Mouse (Mus musculus): Measurements from ENCODE around the gene Fry. TPM values are rescaled to one million over a fixed set of nuclear protein-coding genes. Genes with fewer than 3 reads are reported as not detected.
A peak's percentile ranks its signal among the peaks of the same experiment; 100 is the strongest.

The Fry gene
- polyA plus RNA-seq, 1 experiment from 2014 or later: 32.5 TPM

DNA sequence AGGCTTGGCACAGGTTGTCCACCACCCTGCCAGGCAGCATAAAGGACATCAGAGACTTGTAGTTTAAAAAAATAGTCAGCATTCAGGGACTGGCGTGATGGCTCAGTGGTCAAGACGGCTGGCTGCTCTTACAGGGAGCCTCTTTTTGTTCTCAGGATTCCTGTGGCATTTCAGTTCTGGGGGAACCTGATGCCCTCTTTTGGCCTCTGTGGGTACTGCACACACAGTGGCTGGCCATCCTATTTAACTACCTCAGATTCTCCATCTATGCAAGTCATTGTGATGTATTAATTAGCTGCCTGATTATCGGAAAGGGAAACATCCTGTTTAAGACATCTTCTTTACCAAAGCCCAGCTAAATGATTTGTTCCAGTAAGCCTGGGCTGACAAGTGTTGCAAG lies 128.3 kb downstream of the Fry start:
- Histone ChIP-seq H3K4me2 (no peak overlapping the region), H3K4me1 (ENCODE audit: control insufficient read depth, insufficient read depth, low read length) (no peaks in the 10 kb centered on the region; the same call in 1 of the 2 replicates), H3K27me3 (ENCODE audit: control insufficient read depth, insufficient read depth, low read length) (no peaks in the 10 kb centered on the region), H3K9ac (ENCODE audit: low read depth, low read length) (no peak overlapping the region), H3K4me3 (ENCODE audit: low read depth, low read length) (no peak overlapping the region), H3K36me3 (ENCODE audit: control insufficient read depth, insufficient read depth, low read length) (no peaks in the 10 kb centered on the region), H3K9me3 (replicated peaks; ENCODE audit: control insufficient read depth, low read length) (no peaks in the 10 kb centered on the region), H3K27ac (ENCODE audit: low read depth, low read length) (no peak overlapping the region)
- 73% methylated on average over 3 of the region's 3 CpGs for WGBS (ENCODE audit: insufficient replicate concordance)
- ATAC-seq (replicated peaks; ENCODE audit: insufficient number of reproducible peaks, low FRiP score, low TSS enrichment): no peak

DNA sequence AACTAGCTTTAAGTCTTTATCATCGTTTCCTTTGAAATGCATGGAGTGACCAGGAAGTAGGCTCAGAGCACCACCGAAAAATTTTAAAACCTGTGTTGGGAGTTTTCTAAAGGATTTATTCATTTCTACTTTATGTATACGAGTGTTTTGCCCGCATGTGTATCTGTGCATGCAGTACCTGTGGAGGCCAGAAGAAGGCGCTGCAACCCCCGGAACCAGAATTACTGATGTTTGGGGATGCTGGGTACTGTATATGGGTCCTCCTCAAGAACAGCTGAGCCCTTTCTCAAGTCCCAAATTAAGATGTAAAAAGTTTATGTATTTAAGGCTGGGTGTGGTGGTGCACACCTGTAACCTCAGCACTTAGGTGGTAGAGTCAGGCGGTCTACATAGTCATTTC lies 139.3 kb downstream of the Fry start:
- Histone ChIP-seq H3K9ac (ENCODE audit: low read depth, low read length) (no peak overlapping the region), H3K4me3 (ENCODE audit: low read depth, low read length) (no peak overlapping the region), H3K36me3 (ENCODE audit: control insufficient read depth, insufficient read depth, low read length) (no peaks in the 10 kb centered on the region), H3K4me1 (ENCODE audit: control insufficient read depth, insufficient read depth, low read length) (peaks cover 19% of the 10 kb centered on the region), H3K4me2 (no peak overlapping the region), H3K27me3 (ENCODE audit: control insufficient read depth, insufficient read depth, low read length) (no peaks in the 10 kb centered on the region), H3K9me3 (replicated peaks; ENCODE audit: control insufficient read depth, low read length) (no peaks in the 10 kb centered on the region), H3K27ac (ENCODE audit: low read depth, low read length) (no peak overlapping the region)
- WGBS (ENCODE audit: insufficient replicate concordance): 78% methylated on average over 7 of the region's 7 CpGs
- no peak for ATAC-seq (replicated peaks; ENCODE audit: insufficient number of reproducible peaks, low FRiP score, low TSS enrichment)

- 2% methylated on average over 29 of the region's 29 CpGs for WGBS (ENCODE audit: insufficient replicate concordance)
- ATAC-seq (replicated peaks; ENCODE audit: insufficient number of reproducible peaks, low FRiP score, low TSS enrichment): peak; percentile 66
- Histone ChIP-seq H3K27me3 (ENCODE audit: control insufficient read depth, insufficient read depth, low read length) (no peaks in the 10 kb centered on the region), H3K4me2 (peak overlapping the region; percentile 88), H3K9me3 (replicated peaks; ENCODE audit: control insufficient read depth, low read length) (no peaks in the 10 kb centered on the region), H3K36me3 (ENCODE audit: control insufficient read depth, insufficient read depth, low read length) (no peaks in the 10 kb centered on the region), H3K9ac (ENCODE audit: low read depth, low read length) (peak overlapping the region; percentile 68), H3K4me1 (ENCODE audit: control insufficient read depth, insufficient read depth, low read length) (peaks cover 24% of the 10 kb centered on the region), H3K27ac (ENCODE audit: low read depth, low read length) (peak overlapping the region; percentile 55), H3K4me3 (ENCODE audit: low read depth, low read length) (peak overlapping the region; percentile 60)
Measured at GRCm38 (mm10) chr5:150259191-150260053, 141.0 kb downstream of the Fry start.

- peak overlapping the region; percentile 55 for H3K27ac ChIP-seq (ENCODE audit: low read depth, low read length)
Measured at GRCm38 (mm10) chr5:150260054-150260386, 141.6 kb downstream of the Fry start.

GRCm38 (mm10) chr5:150261361-150261760 lies 142.9 kb downstream of the Fry start:
- Histone ChIP-seq H3K9ac (ENCODE audit: low read depth, low read length) (no peak overlapping the region; the same call in 1 of the 2 replicates), H3K27me3 (ENCODE audit: control insufficient read depth, insufficient read depth, low read length) (no peaks in the 10 kb centered on the region), H3K27ac (ENCODE audit: low read depth, low read length) (no peak overlapping the region), H3K4me3 (ENCODE audit: low read depth, low read length) (peak overlapping the region; percentile 60; the same call in 1 of the 2 replicates), H3K4me1 (ENCODE audit: control insufficient read depth, insufficient read depth, low read length) (peaks cover 22% of the 10 kb centered on the region), H3K9me3 (replicated peaks; ENCODE audit: control insufficient read depth, low read length) (no peaks in the 10 kb centered on the region), H3K36me3 (ENCODE audit: control insufficient read depth, insufficient read depth, low read length) (no peaks in the 10 kb centered on the region), H3K4me2 (peak overlapping the region; percentile 88)
- ATAC-seq (replicated peaks; ENCODE audit: insufficient number of reproducible peaks, low FRiP score, low TSS enrichment): no peak
- 53% methylated on average over 4 of the region's 4 CpGs for WGBS (ENCODE audit: insufficient replicate concordance)

More at GRCm38 (mm10) chr5:150260054-150260386, 141.6 kb downstream of the Fry start:
- Histone ChIP-seq H3K4me3 (ENCODE audit: low read depth, low read length) (peak overlapping the region; percentile 60), H3K9me3 (replicated peaks; ENCODE audit: control insufficient read depth, low read length) (no peaks in the 10 kb centered on the region), H3K9ac (ENCODE audit: low read depth, low read length) (peak overlapping the region; percentile 68), H3K27me3 (ENCODE audit: control insufficient read depth, insufficient read depth, low read length) (no peaks in the 10 kb centered on the region), H3K4me1 (ENCODE audit: control insufficient read depth, insufficient read depth, low read length) (peaks cover 24% of the 10 kb centered on the region), H3K36me3 (ENCODE audit: control insufficient read depth, insufficient read depth, low read length) (no peaks in the 10 kb centered on the region), H3K4me2 (peak overlapping the region; percentile 88)
- WGBS (ENCODE audit: insufficient replicate concordance): 29% methylated on average over 9 of the region's 9 CpGs
- ATAC-seq (replicated peaks; ENCODE audit: insufficient number of reproducible peaks, low FRiP score, low TSS enrichment): no peak

DNA sequence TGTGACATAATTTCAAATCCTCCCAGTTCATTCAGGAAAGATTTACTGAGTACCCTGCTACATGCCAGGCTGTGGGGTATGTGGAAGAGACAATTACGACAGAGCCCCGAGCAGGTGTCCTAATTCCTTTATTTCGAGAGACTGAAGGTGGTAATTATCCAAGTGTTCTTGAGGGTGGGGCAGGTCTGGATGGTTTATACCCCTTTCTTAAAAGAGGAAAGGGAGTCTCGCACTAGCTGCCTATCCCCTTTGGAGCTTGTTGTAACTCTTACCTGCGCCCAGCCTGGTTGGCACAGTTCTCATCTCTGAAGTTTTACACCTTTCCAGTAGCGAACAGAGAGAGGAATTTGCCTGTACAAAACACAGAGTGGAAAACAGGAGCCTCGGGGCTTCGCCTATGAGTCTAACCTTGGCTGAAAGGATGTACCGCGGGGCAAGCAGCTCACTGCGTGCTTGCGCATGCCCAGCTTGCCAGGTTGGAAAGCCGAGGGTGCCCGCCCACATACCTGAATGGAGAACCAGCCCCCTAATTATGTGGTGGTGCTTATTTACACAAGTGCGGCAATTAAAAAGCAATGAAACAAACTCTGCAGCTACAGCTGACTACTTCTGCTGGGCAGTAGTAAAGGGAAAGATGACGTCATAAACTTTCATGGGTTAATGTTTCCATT lies 143.7 kb downstream of the Fry start:
- no peak overlapping the region for H3K27ac ChIP-seq (ENCODE audit: low read depth, low read length)
- peak overlapping the region; percentile 88 for H3K4me2 ChIP-seq
- H3K27me3 ChIP-seq (ENCODE audit: control insufficient read depth, insufficient read depth, low read length): no peaks in the 10 kb centered on the region
- no peaks in the 10 kb centered on the region for H3K9me3 ChIP-seq (replicated peaks; ENCODE audit: control insufficient read depth, low read length)
- ATAC-seq (replicated peaks; ENCODE audit: insufficient number of reproducible peaks, low FRiP score, low TSS enrichment): no peak
- peak overlapping the region; percentile 17 for H3K4me3 ChIP-seq (ENCODE audit: low read depth, low read length)
- H3K4me1 ChIP-seq (ENCODE audit: control insufficient read depth, insufficient read depth, low read length): peaks cover 19% of the 10 kb centered on the region
- WGBS (ENCODE audit: insufficient replicate concordance): 77% methylated on average over 16 of the region's 16 CpGs
- no peaks in the 10 kb centered on the region for H3K36me3 ChIP-seq (ENCODE audit: control insufficient read depth, insufficient read depth, low read length)
- no peak overlapping the region for H3K9ac ChIP-seq (ENCODE audit: low read depth, low read length)

GRCm38 (mm10) chr5:150262717-150263103 lies 144.3 kb downstream of the Fry start:
- H3K36me3 ChIP-seq (ENCODE audit: control insufficient read depth, insufficient read depth, low read length): no peaks in the 10 kb centered on the region
- peak overlapping the region; percentile 42; the same call in 1 of the 2 replicates for H3K27ac ChIP-seq (ENCODE audit: low read depth, low read length)
- H3K4me2 ChIP-seq: peak overlapping the region; percentile 88
- WGBS (ENCODE audit: insufficient replicate concordance): 57% methylated on average over 5 of the region's 5 CpGs
- ATAC-seq (replicated peaks; ENCODE audit: insufficient number of reproducible peaks, low FRiP score, low TSS enrichment): no peak
- peaks cover 16% of the 10 kb centered on the region for H3K4me1 ChIP-seq (ENCODE audit: control insufficient read depth, insufficient read depth, low read length)
- no peaks in the 10 kb centered on the region for H3K9me3 ChIP-seq (replicated peaks; ENCODE audit: control insufficient read depth, low read length)
- no peak overlapping the region for H3K4me3 ChIP-seq (ENCODE audit: low read depth, low read length)
- H3K9ac ChIP-seq (ENCODE audit: low read depth, low read length): no peak overlapping the region
- H3K27me3 ChIP-seq (ENCODE audit: control insufficient read depth, insufficient read depth, low read length): no peaks in the 10 kb centered on the region

DNA sequence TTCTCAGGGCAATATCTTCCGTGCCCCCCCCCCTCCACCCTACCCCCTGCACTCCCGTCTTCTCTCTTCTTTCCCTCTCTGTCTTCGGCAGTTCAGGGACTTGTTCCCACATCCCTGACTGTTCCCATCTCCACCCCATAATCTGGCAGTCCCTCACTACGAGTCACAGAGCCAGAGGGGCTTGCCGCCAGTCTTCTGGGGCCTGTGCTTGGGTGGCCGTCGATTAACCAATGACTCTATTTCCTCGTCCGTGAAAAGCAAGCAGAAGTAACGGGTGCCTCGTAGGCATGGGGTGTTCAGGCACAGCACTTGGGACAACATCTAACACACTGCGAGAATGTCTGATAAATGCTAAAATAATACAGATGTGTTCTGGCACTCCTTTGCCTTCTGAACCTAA lies 144.7 kb downstream of the Fry start:
- H3K27me3 ChIP-seq (ENCODE audit: control insufficient read depth, insufficient read depth, low read length): no peaks in the 10 kb centered on the region
- H3K4me2 ChIP-seq: peak overlapping the region; percentile 88
- no peak overlapping the region for H3K4me3 ChIP-seq (ENCODE audit: low read depth, low read length)
- no peaks in the 10 kb centered on the region for H3K9me3 ChIP-seq (replicated peaks; ENCODE audit: control insufficient read depth, low read length)
- no peak overlapping the region for H3K9ac ChIP-seq (ENCODE audit: low read depth, low read length)
- H3K4me1 ChIP-seq (ENCODE audit: control insufficient read depth, insufficient read depth, low read length): peaks cover 14% of the 10 kb centered on the region
- no peaks in the 10 kb centered on the region for H3K36me3 ChIP-seq (ENCODE audit: control insufficient read depth, insufficient read depth, low read length)
- no peak for ATAC-seq (replicated peaks; ENCODE audit: insufficient number of reproducible peaks, low FRiP score, low TSS enrichment)
- H3K27ac ChIP-seq (ENCODE audit: low read depth, low read length): peak overlapping the region; percentile 42; the same call in 1 of the 2 replicates
- 62% methylated on average over 12 of the region's 12 CpGs for WGBS (ENCODE audit: insufficient replicate concordance)
